Mouse (Mus musculus): ENCODE measurements at regions not wholly inside any gene's neighbourhood (a gene's known extent, or its start where the extent isn't known, plus 50 kb on each side); places are given as distances from the start of the nearest gene placed in this dataset.

DNA sequence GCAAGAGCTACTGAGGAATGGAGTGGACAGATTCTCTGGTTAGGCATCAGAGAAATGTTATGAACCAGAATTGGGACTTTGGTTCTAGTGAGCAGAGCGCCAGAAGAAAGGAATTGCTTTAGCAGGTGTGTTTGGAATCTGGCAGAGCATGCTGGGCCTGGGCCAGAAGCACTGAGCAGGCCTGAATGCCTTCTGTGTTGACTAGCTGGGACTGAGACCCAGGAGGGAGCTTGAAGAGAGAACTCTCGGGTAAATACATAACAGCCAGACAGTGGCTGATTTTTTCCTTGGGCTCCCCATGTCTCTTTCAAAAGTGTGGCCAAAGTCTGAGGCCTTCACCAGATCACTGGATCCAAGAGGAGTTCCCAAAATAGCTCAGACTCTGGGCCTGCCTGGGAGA, 107.5 kb upstream of the Zfp462 start:
- peak; percentile 74 for DNase-seq

DNA sequence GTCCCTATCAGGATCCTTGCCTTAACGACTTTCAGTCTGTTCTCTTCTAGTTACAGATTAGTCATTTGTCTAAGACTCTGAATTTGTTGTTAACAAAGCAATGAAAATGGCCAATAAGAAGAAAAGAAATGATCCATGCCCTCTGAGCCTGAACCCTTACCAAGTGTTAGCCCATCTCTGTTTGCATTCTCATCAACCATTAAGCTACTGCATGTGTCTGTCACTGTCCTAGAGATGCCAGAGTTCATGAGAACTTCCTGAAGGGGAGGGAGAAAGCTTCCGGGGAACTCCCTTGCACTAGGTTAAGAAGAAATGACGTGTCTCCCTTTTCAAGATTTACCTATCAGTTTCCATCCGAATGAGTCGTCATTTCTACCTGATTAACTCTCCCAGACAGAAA, 106.7 kb upstream of the Zfp462 start:
- peak; percentile 15 for DNase-seq

DNA sequence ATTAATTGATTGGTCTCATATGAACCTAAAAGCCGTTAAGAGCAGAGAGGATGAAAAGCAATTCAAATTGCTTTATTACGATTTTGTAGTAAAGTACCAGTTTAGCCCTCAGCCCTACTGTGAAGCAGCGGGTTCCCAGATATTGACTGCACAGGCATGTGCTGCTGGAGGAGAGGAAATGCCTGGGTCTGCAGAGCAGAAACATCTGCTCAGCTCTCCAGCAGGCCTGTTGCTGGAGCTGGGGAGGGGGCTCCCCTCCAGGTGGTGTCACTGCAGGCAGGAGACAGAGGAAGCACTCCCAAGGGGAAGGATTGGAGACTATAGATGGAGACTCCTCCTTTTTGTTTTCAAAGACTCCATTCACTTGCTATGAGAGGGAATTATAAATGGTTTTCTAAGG, 106.1 kb upstream of the Zfp462 start:
- DNase-seq = no peak

DNA sequence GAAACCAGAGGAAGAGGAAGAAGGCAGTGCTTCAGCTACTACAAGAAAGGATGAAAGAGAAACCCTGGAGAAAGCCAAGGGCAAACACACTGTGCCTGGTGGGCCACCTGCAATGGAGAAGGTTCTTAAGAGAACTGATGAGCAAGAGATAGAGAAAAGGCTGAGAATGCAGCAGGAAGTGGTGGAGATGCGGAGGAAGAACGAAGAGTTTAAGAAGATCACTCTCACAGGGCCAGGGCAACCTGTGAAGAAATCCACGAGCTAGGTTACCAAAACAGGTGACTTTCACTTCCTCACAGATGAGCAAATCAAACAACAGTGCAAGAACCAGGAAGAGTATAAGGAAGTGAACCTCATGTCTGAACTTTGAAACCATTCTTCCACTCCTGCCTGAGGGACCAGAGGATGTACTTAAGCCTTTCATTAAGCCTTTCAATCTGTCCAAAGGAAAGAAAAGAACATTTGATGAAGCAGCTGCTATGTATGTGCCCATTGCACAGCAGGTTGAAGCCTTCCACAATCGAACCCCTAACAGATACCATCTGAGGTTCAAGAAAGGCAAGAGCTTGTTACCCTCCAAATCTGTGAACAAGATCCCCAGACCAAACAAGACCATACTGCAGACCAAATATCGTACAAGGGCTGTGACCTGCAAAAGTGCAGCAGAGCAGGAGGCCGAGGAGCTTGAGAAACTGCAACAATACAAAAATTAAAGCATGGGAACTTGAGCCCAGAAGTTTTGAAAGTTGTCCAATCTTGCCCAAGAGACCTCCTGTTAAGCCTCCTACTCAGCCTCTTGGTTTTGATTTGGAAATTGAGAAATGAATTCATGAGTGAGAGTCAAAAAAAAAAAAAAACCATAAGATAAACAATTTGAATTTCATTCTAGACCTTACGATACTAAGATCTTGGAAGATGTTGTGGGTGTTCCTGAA, 91.6 kb upstream of the Zfp462 start:
- no peak for DNase-seq

GRCm38 (mm10) chr4:54858604-54859003, 86.2 kb upstream of the Zfp462 start:
- no peak for DNase-seq

GRCm38 (mm10) chr4:54866062-54866461, 78.8 kb upstream of the Zfp462 start:
- DNase-seq = no peak

DNA sequence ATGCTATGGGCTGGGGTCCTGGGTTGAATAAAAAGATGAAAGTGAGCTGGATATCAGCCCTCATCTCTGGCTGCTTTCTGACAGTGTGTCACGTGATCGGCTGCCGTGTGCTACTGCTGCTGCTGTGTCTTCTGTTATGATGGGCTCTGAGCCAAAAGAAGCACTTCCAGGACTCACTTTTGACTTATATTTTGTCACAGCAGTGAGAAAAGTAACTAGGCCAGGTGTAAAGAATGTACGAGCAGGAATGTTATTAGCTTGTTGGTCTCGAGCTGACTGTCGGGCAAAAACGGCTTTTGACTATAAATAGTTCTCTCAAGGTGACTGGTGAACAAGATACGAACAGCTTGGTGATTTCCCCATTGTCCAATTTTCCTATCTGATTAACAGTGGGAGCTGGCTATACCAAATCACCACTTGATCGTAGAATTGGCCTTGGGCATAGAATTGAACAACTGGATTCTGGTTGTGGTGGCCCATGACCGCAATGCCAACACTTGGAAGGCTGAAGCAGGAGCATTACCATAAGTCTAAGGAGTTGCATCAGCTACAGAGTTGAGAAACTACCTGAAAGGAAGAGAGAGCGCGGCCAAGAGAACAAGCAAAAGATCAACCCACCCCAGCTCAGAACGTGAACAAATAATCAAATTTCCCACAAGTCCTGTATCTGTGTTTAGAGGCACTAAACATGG, 70.6 kb upstream of the Zfp462 start:
- no peak for DNase-seq

- DNase-seq = peak; percentile 25
Measured at GRCm38 (mm10) chr4:54875506-54875905, 69.3 kb upstream of the Zfp462 start.

- DNase-seq = no peak
Measured at GRCm38 (mm10) chr4:54877361-54877760, 67.5 kb upstream of the Zfp462 start.

GRCm38 (mm10) chr4:54878531-54878930, 66.3 kb upstream of the Zfp462 start:
- DNase-seq = no peak

- no peak for DNase-seq
Measured at GRCm38 (mm10) chr4:54893288-54893687, 51.6 kb upstream of the Zfp462 start.
